Mouse (Mus musculus): ENCODE results near the gene Bglap. TPM values are rescaled to one million over a fixed set of nuclear protein-coding genes. Genes with fewer than 3 reads are reported as not detected.
A peak's percentile ranks its signal among the peaks of the same experiment; 100 is the strongest.
"Not testable (repeated sequence)": the region's sequence is repeated elsewhere in the genome, so short reads cannot be mapped to it uniquely, and the experiment has no call there.

Gene Bglap
- not detected for total RNA-seq (2021)

- DNase-seq (ENCODE audit: low spot score): no peak
- intact Hi-C loops (cut with DNase I): no loop called here
Measured at GRCm38 (mm10) chr3:88384364-88384763, at the start of gene Bglap. Gene Bglap (minus strand): TSS chr3:88384464.

GRCm38 (mm10) chr3:88428639-88429038 is 44.4 kb upstream of the Bglap start:
- DNase-seq (ENCODE audit: low spot score); intact Hi-C loops (cut with DNase I): not testable (repeated sequence)

- intact Hi-C loops (cut with DNase I): no loop called here
Measured at GRCm38 (mm10) chr3:88427342-88427905, 43.2 kb upstream of the Bglap start.

GRCm38 (mm10) chr3:88425708-88426420 is 41.6 kb upstream of the Bglap start:
- DNase-seq (ENCODE audit: low spot score): no peak
- intact Hi-C loops (cut with DNase I): loop anchor here (2.0 kb wide), 1 partner anchor 15 kb away; the partner anchor contains the start of gene Pmf1

More at GRCm38 (mm10) chr3:88427342-88427905, 43.2 kb upstream of the Bglap start:
- DNase-seq (ENCODE audit: low spot score): no peak

- intact Hi-C loops (cut with DNase I): loop anchor here (2.0 kb wide), 1 partner anchor 15 kb away; the partner anchor contains the start of gene Pmf1
- DNase-seq (ENCODE audit: low spot score): no peak
Measured at GRCm38 (mm10) chr3:88425330-88425689, 41.0 kb upstream of the Bglap start.

- intact Hi-C loops (cut with DNase I): loop anchor here (2.0 kb wide), 1 partner anchor 14 kb away; the partner anchor contains the start of gene Pmf1
Measured at GRCm38 (mm10) chr3:88424605-88425329, 40.5 kb upstream of the Bglap start, which contains the start of gene Slc25a44. Gene Slc25a44 (minus strand): TSS chr3:88425139.

GRCm38 (mm10) chr3:88422020-88422720 is 37.9 kb upstream of the Bglap start:
- no peak for DNase-seq (ENCODE audit: low spot score)
- intact Hi-C loops (cut with DNase I): no loop called here

More at GRCm38 (mm10) chr3:88424605-88425329, 40.5 kb upstream of the Bglap start, which contains the start of gene Slc25a44:
- DNase-seq (ENCODE audit: low spot score): peak; percentile 92

GRCm38 (mm10) chr3:88420771-88421170 is 36.5 kb upstream of the Bglap start:
- no peak for DNase-seq (ENCODE audit: low spot score)
- intact Hi-C loops (cut with DNase I): no loop called here

GRCm38 (mm10) chr3:88418016-88418415 is 33.8 kb upstream of the Bglap start:
- DNase-seq (ENCODE audit: low spot score): no peak
- intact Hi-C loops (cut with DNase I): no loop called here

- DNase-seq (ENCODE audit: low spot score): no peak
- intact Hi-C loops (cut with DNase I): no loop called here
Measured at GRCm38 (mm10) chr3:88415668-88416067, 31.4 kb upstream of the Bglap start.

GRCm38 (mm10) chr3:88412636-88413035 is 28.4 kb upstream of the Bglap start:
- intact Hi-C loops (cut with DNase I): no loop called here

GRCm38 (mm10) chr3:88411681-88412080 is 27.4 kb upstream of the Bglap start:
- DNase-seq (ENCODE audit: low spot score): no peak
- intact Hi-C loops (cut with DNase I): loop anchor here (2.0 kb wide), 1 partner anchor 13 kb away; the partner anchor contains the start of gene Slc25a44

More at GRCm38 (mm10) chr3:88412636-88413035, 28.4 kb upstream of the Bglap start:
- DNase-seq (ENCODE audit: low spot score): no peak

- intact Hi-C loops (cut with DNase I): loop anchor here (2.0 kb wide), 1 partner anchor 14 kb away; the partner anchor contains the start of gene Slc25a44
- no peak for DNase-seq (ENCODE audit: low spot score)
Measured at GRCm38 (mm10) chr3:88410645-88411031, 26.4 kb upstream of the Bglap start.

GRCm38 (mm10) chr3:88409741-88410644 is 25.7 kb upstream of the Bglap start, which contains the start of gene Pmf1:
Gene Pmf1 (minus strand): TSS chr3:88410331.
- intact Hi-C loops (cut with DNase I): loop anchor here (2.0 kb wide), 1 partner anchor 15 kb away; the partner anchor contains the start of gene Slc25a44
- DNase-seq (ENCODE audit: low spot score): peak; percentile 92

- no peak for DNase-seq (ENCODE audit: low spot score)
- intact Hi-C loops (cut with DNase I): no loop called here
Measured at GRCm38 (mm10) chr3:88408953-88409352, 24.7 kb upstream of the Bglap start.

- DNase-seq (ENCODE audit: low spot score): no peak
- intact Hi-C loops (cut with DNase I): loop anchor here (1.0 to 2.0 kb wide), 2 partner anchors 60 to 115 kb away; no protein-coding TSS in a partner anchor
Measured at GRCm38 (mm10) chr3:88407529-88407928, 23.3 kb upstream of the Bglap start.

- intact Hi-C loops (cut with DNase I): loop anchor here (1.0 to 2.0 kb wide), 2 partner anchors 60 to 116 kb away; no protein-coding TSS in a partner anchor
Measured at GRCm38 (mm10) chr3:88407090-88407489, 22.8 kb upstream of the Bglap start.

GRCm38 (mm10) chr3:88403522-88404230 is 19.4 kb upstream of the Bglap start:
- intact Hi-C loops (cut with DNase I): no loop called here
- DNase-seq (ENCODE audit: low spot score): no peak

More at GRCm38 (mm10) chr3:88407090-88407489, 22.8 kb upstream of the Bglap start:
- no peak for DNase-seq (ENCODE audit: low spot score)

All from heart, postnatal 25 days (tissue).